Mouse (Mus musculus) c-Kit-positive CD71-negative TER-119-negative erythroid progenitor cells, embryonic 14.5 days (primary cell): ENCODE data around the gene Dhrs3.

Experiments used
- DNase-seq: peaks from one replicate; pipeline ENCODE4 v3.0.0-alpha.2; 2013; ENCODE audit warnings: low read depth

Dhrs3 gene

DNA sequence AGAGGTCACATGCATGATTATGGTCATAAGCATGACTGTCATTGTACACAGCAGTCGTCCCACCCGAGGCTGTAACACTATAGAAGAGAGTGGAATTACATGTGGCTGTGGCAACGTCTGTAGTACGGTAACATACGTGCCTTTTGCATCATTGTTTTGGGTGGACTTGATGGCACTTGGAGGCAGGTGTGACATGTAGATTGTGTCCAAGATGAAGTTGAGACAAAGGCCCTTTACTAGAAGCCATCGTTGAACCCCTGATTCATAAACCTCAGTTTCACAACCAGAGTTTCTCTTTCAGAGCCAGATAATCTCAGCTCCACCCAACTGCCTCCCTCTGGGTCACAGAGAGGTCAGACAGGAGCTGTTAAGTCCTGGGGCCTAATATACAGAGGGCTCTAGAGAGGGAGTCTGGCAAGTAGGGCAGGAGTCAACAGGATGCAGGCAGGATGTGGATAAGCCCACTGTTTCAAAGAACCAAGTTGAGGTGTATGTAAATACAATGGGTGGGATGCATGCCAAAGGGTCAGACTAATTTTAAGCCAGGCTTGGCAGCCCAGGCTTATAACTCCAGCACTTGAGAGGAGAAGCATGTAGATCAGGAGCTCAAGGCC lies 5.5 kb downstream of the Dhrs3 start:
- no peak for DNase-seq

- no peak for DNase-seq
Measured at GRCm38 (mm10) chr4:144898737-144899136, 6.1 kb downstream of the Dhrs3 start.

- DNase-seq: no peak
Measured at GRCm38 (mm10) chr4:144901561-144902111, 9.0 kb downstream of the Dhrs3 start.

- no peak for DNase-seq
Measured at GRCm38 (mm10) chr4:144903088-144903487, 10.5 kb downstream of the Dhrs3 start.

- DNase-seq: no peak
Measured at GRCm38 (mm10) chr4:144903932-144904331, 11.3 kb downstream of the Dhrs3 start.

DNA sequence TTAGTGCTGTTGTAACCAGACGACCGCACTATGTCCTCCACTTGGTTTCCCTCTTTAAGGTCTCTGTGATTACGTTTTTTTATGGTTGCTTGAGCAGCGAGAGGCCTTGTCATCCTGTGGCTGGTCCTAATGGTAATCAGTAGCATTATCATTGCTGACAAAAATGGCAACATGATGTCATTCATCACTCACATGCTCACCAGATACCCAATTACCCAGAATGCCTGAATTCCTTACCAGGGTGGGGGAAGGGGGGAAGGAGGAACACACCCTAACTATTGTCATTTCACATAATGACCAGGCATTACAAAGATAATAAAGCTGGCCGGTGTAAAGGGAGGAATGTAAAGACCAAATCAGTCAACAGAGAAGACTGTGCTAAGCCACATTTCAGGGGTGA lies 12.5 kb downstream of the Dhrs3 start:
- DNase-seq: no peak

DNA sequence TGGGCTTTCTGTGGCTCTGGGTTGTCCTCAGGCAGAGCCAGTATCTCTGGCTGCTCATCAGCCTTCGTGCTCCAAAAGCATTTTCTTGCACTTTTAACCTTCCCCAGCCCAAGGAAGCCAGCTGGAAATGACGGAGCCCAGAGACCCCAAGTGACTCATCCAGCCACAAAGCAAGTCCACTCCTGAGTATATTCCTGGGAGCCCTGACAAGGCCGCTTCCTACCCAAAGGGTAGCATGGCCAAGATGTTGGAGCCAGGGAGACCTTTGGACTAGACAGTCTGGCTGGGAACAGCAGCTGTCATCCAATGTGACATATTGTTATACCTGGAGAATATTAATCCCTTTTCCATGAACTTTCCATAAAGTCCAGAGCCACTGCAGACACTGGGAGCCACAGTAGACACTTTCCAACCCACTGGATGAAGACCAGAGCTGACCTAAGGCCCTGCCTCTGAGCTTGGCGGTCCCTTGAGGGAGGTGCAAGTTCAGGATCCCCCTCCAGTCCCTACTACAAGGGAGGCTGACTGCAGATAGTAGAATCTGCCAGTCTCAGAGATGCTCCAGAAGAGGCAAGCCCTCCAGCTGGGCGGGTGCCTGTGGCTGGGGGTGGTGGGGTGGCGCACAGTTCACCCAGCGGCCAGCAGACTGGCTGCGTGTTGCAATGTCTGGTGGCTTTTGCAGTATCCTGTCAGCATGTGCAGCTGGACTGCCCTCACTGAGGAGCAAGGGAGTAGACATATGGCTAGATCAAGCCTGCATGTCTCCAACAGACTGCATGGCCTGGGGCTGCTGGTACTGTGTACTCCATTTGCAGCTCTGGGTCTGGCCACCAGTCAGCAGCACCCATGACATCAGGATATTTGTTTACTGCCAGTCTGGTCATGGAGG lies 13.6 kb downstream of the Dhrs3 start:
- no peak for DNase-seq

DNA sequence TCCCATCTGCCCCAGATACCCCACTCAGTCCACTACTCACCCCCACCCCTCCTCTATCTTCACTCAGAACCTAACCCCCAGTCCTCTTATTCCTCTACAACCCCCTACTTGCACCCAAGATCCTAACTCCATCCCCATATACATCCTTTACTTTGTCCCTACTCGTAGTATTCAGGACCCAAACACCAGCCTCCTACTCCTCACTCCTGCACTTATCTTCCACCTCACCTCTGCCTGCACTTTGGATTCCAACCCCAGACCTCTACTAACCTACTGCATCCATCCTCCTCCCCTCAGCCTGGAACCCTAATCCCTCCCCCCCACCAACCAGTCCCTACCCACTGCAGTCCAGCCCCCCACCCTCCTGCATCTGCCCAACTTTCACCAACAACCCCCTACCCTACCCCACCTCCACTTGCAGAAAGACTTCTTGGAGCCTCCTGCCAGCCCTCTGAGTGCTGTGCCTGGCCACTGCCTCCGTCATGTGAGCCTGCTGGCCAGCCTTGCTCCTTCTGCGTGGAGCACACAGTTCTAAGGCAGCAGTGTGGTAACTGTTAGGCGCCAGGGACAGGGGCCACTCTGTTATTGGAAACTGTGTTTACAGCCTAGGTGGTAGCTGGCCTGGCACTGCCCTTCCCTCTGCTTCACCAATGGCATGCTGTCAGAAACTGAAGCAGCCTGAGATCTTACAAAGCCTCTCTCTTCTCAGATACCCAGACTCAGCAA lies 14.5 kb downstream of the Dhrs3 start:
- no peak for DNase-seq

GRCm38 (mm10) chr4:144908825-144909224 lies 16.2 kb downstream of the Dhrs3 start:
- no peak for DNase-seq

GRCm38 (mm10) chr4:144910281-144910680 lies 17.7 kb downstream of the Dhrs3 start:
- no peak for DNase-seq

- no peak for DNase-seq
Measured at GRCm38 (mm10) chr4:144913298-144914152, 20.9 kb downstream of the Dhrs3 start.

GRCm38 (mm10) chr4:144916520-144916919 lies 23.9 kb downstream of the Dhrs3 start:
- DNase-seq: no peak

- DNase-seq: no peak
Measured at GRCm38 (mm10) chr4:144917101-144917500, 24.5 kb downstream of the Dhrs3 start.

- DNase-seq: no peak
Measured at GRCm38 (mm10) chr4:144918501-144918900, 25.9 kb downstream of the Dhrs3 start.

- DNase-seq: no peak
Measured at GRCm38 (mm10) chr4:144928693-144929436, 36.2 kb downstream of the Dhrs3 start.

GRCm38 (mm10) chr4:144929811-144930221 lies 37.2 kb downstream of the Dhrs3 start:
- no peak for DNase-seq

- DNase-seq: no peak
Measured at GRCm38 (mm10) chr4:144930366-144930765, 37.7 kb downstream of the Dhrs3 start.

GRCm38 (mm10) chr4:144931167-144931566 lies 38.5 kb downstream of the Dhrs3 start:
- no peak for DNase-seq

GRCm38 (mm10) chr4:144934501-144934900 lies 41.9 kb downstream of the Dhrs3 start:
- no peak for DNase-seq

DNA sequence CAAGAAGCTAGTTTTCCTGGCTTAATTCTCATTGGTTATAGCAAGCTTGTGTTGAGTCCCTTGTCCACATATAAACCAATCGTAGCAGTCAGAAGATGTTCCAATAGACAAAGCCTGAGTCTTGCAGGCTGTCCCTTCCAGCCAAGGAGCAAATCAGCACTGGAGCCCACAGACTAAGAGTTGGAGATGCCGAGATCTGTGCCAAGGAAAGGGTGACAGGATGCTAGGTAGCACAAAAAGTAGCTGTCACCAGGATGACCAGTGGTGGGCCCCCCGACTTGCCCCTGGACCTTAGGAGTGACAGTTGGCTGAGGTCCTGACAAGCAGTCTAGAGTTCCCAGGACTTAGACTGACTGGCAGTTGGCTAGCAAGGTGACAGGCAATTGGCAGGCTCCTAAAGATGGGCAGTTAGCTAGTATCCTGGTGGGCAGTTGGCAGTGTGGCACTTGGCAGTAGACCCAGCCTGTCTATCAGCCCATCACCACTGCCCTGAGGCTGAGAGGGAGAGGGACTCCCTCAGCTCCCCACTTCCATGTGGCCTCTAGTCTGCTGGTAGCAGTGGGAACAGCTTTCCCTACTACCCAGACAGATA lies 44.0 kb downstream of the Dhrs3 start:
- DNase-seq: no peak
